Mouse (Mus musculus): ENCODE measurements around the gene March1. TPM values are rescaled to one million over a fixed set of nuclear protein-coding genes. Genes with fewer than 3 reads are reported as not detected.

March1 gene
- polyA plus RNA-seq, 1 experiment from 2014 or later = 56.4 TPM

DNA sequence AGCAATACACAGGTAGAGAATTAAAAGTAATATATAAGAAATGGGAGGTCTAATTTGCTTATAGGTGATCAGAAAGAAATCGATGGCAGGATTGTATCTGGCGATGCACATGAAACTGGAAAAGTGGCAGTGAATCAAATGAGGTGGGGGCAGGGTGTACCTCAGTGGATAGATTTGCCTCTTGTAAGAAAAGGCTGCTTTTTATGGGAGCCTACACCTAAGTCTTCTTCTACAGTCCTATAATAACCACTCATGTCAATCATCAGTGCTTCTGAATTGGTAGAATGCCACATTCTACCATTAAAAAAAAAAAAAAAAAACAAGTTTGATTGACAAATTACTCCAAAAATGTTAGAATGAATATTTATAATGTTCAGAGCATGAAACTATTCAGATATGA is 567.5 kb downstream of the March1 start:
- Histone ChIP-seq H3K9me3 (replicated peaks; ENCODE audit: control insufficient read depth, low read length, poor library complexity, severe bottlenecking) (no peaks in the 10 kb centered on the region), H3K4me2 (ENCODE audit: low read length) (no peak overlapping the region), H3K27ac (ENCODE audit: low read length) (no peak overlapping the region), H3K9ac (ENCODE audit: low read depth, low read length) (no peak overlapping the region), H3K4me3 (ENCODE audit: low read depth, low read length) (no peak overlapping the region), H3K4me1 (ENCODE audit: control insufficient read depth, insufficient read depth, low read length) (peaks cover 9% of the 10 kb centered on the region), H3K36me3 (ENCODE audit: control insufficient read depth, insufficient read depth, low read length) (no peaks in the 10 kb centered on the region), H3K27me3 (ENCODE audit: control insufficient read depth, insufficient read depth, low read depth, low read length) (no peaks in the 10 kb centered on the region)
- 87% methylated on average over 2 of the region's 2 CpGs for WGBS
- ATAC-seq = no peak

DNA sequence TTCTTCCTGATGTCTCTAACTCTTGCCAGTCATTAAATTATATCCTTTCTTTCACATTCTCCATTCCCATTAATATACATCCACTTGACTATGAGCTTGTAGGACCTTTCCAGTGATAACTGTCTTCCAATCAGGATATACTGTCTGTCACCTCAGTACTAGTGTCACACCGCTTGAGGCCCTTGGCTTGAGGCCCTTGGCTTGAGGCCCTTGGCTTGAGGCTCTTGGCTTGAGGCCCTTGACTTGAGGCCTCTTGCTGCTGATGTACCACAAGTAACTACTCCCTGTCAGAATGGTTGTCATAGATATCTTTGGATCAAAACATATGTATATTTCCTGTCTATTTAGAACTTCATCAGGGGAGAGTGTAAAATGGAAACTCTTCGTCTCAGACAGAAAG is 576.7 kb downstream of the March1 start:
- Histone ChIP-seq H3K4me2 (ENCODE audit: low read length) (no peak overlapping the region), H3K27me3 (ENCODE audit: control insufficient read depth, insufficient read depth, low read depth, low read length) (no peaks in the 10 kb centered on the region), H3K9me3 (replicated peaks; ENCODE audit: control insufficient read depth, low read length, poor library complexity, severe bottlenecking) (no peaks in the 10 kb centered on the region), H3K4me3 (ENCODE audit: low read depth, low read length) (no peak overlapping the region), H3K4me1 (ENCODE audit: control insufficient read depth, insufficient read depth, low read length) (no peaks in the 10 kb centered on the region), H3K36me3 (ENCODE audit: control insufficient read depth, insufficient read depth, low read length) (no peaks in the 10 kb centered on the region), H3K27ac (ENCODE audit: low read length) (no peak overlapping the region), H3K9ac (ENCODE audit: low read depth, low read length) (no peak overlapping the region)
- 93% methylated on average over 2 of the region's 2 CpGs for WGBS
- no peak for ATAC-seq

DNA sequence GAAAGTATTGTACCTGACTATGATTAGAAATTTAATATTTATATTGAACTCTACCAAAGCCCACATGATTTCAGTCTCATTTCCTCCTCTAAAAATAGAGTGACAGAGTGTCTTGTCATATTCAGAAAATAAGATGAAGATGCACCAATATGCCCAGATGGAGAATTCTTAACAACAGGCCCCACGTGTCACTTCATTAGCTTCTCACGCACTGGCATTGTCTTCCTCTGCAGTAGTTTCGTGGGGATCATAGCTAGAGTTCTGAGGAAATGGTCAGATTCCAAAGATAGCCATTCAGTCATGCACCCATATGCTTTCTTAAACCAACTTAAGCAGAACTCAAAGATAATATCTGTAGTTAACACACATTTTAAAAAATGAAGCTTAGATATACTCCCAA is 582.5 kb downstream of the March1 start:
- ATAC-seq = no peak
- WGBS = 83% methylated on average over 3 of the region's 3 CpGs
- Histone ChIP-seq H3K4me3 (ENCODE audit: low read depth, low read length) (no peak overlapping the region), H3K27me3 (ENCODE audit: control insufficient read depth, insufficient read depth, low read depth, low read length) (no peaks in the 10 kb centered on the region), H3K4me1 (ENCODE audit: control insufficient read depth, insufficient read depth, low read length) (no peaks in the 10 kb centered on the region), H3K9me3 (replicated peaks; ENCODE audit: control insufficient read depth, low read length, poor library complexity, severe bottlenecking) (no peaks in the 10 kb centered on the region), H3K4me2 (ENCODE audit: low read length) (no peak overlapping the region), H3K36me3 (ENCODE audit: control insufficient read depth, insufficient read depth, low read length) (no peaks in the 10 kb centered on the region), H3K9ac (ENCODE audit: low read depth, low read length) (no peak overlapping the region), H3K27ac (ENCODE audit: low read length) (no peak overlapping the region)

DNA sequence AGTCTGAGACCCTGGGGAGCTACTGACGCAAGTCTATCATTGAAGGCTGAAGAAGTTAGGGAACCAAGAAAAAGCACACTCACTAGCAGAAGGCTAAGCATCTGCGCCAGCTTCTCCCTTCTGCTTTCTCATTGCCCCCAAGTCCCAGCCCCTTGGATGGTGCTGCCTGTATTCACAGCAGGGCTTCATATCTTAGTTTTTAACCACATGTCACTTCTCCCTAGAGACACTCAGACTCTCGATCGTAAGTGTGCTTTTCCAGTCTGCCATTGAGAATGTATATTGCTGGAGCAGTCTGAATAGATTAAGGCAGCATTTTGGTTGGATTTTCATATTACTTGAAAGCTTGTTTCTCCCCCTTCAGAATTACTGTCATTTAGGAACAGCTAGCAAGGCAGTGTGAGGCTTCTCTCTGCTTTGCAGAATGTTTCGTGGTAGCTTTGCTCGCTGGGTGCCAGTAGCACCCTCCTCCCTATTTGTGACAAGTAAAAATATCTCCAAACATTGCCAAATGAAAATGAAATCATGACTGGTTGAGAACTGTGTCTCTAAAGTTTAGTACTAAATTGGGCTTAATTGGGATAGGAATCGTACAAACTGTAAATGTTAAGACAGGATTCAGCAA is 586.2 kb downstream of the March1 start:
- 89% methylated on average over 7 of the region's 7 CpGs for WGBS
- Histone ChIP-seq H3K4me1 (ENCODE audit: control insufficient read depth, insufficient read depth, low read length) (no peaks in the 10 kb centered on the region), H3K27ac (ENCODE audit: low read length) (no peak overlapping the region), H3K36me3 (ENCODE audit: control insufficient read depth, insufficient read depth, low read length) (no peaks in the 10 kb centered on the region), H3K9ac (ENCODE audit: low read depth, low read length) (no peak overlapping the region), H3K27me3 (ENCODE audit: control insufficient read depth, insufficient read depth, low read depth, low read length) (no peaks in the 10 kb centered on the region), H3K4me2 (ENCODE audit: low read length) (no peak overlapping the region), H3K9me3 (replicated peaks; ENCODE audit: control insufficient read depth, low read length, poor library complexity, severe bottlenecking) (no peaks in the 10 kb centered on the region), H3K4me3 (ENCODE audit: low read depth, low read length) (no peak overlapping the region)
- ATAC-seq = no peak

DNA sequence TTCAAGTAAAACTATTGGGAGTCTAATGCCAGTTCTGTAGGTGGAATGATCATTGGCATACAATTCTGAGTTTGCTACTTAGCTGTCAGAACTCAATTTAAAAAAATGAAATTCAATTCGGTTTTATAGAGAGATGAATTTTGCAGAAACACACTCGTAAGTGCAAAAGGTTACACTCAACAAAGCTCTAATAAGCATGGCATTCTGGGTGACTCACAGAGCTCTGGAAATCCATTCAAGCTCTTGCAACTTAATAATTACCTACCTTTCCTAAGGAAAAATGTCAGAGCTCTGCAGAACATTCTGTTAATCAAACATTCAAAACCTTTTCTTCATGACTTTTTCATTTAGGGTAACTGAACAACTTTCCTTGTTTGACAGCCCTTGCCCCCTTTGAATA is 591.9 kb downstream of the March1 start:
- Histone ChIP-seq H3K4me2 (ENCODE audit: low read length) (no peak overlapping the region), H3K4me1 (ENCODE audit: control insufficient read depth, insufficient read depth, low read length) (no peaks in the 10 kb centered on the region), H3K9me3 (replicated peaks; ENCODE audit: control insufficient read depth, low read length, poor library complexity, severe bottlenecking) (no peaks in the 10 kb centered on the region), H3K36me3 (ENCODE audit: control insufficient read depth, insufficient read depth, low read length) (no peaks in the 10 kb centered on the region), H3K9ac (ENCODE audit: low read depth, low read length) (no peak overlapping the region), H3K27ac (ENCODE audit: low read length) (no peak overlapping the region), H3K4me3 (ENCODE audit: low read depth, low read length) (no peak overlapping the region), H3K27me3 (ENCODE audit: control insufficient read depth, insufficient read depth, low read depth, low read length) (no peaks in the 10 kb centered on the region)
- no peak for ATAC-seq
- WGBS = 64% methylated on average over 2 of the region's 2 CpGs

DNA sequence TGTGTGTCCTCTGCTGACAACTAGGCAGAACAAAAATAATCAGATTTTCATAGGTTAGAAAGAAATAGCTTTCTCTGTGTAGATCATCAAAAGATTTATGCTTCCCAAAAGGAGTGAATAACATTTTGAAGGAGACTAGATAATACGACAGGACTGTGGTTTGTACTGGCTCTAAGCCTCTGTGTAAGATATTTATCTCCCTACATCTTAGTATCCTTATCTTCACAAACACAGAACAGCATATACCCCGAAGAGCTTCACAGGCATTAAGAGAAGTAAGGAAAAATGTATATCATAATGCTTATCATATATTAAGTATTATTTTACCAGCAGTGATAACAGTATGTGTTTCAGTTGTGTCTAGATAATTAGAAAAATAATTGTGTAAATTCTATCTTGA is 592.6 kb downstream of the March1 start:
- H3K36me3 ChIP-seq (ENCODE audit: control insufficient read depth, insufficient read depth, low read length) = no peaks in the 10 kb centered on the region
- H3K4me3 ChIP-seq (ENCODE audit: low read depth, low read length) = no peak overlapping the region
- H3K4me2 ChIP-seq (ENCODE audit: low read length) = no peak overlapping the region
- 77% methylated on average over 2 of the region's 2 CpGs for WGBS
- H3K9ac ChIP-seq (ENCODE audit: low read depth, low read length) = no peak overlapping the region
- H3K9me3 ChIP-seq (replicated peaks; ENCODE audit: control insufficient read depth, low read length, poor library complexity, severe bottlenecking) = no peaks in the 10 kb centered on the region
- ATAC-seq = no peak
- no peaks in the 10 kb centered on the region for H3K27me3 ChIP-seq (ENCODE audit: control insufficient read depth, insufficient read depth, low read depth, low read length)
- H3K27ac ChIP-seq (ENCODE audit: low read length) = no peak overlapping the region
- H3K4me1 ChIP-seq (ENCODE audit: control insufficient read depth, insufficient read depth, low read length) = no peaks in the 10 kb centered on the region

DNA sequence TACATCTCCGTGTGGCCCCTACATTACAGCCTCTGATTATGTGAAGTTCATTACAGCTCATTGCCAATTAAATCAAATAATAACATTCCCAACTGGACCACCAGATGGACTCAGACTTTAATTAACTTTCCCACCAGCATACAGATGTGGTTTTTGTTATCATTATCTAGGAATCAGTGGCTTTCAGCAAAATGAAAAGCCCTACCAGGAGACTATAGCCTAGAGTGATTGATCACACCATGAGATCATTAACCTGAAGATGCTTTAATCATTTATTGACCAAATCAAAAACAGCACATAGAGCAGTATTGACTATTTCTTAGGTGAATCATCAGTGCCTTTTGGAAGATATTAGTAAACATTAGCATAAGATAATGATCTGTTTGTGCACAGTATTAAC is 602.3 kb downstream of the March1 start:
- Histone ChIP-seq H3K4me2 (ENCODE audit: low read length) (no peak overlapping the region), H3K9me3 (replicated peaks; ENCODE audit: control insufficient read depth, low read length, poor library complexity, severe bottlenecking) (no peaks in the 10 kb centered on the region), H3K9ac (ENCODE audit: low read depth, low read length) (no peak overlapping the region), H3K4me1 (ENCODE audit: control insufficient read depth, insufficient read depth, low read length) (no peaks in the 10 kb centered on the region), H3K4me3 (ENCODE audit: low read depth, low read length) (no peak overlapping the region), H3K27me3 (ENCODE audit: control insufficient read depth, insufficient read depth, low read depth, low read length) (no peaks in the 10 kb centered on the region), H3K27ac (ENCODE audit: low read length) (no peak overlapping the region), H3K36me3 (ENCODE audit: control insufficient read depth, insufficient read depth, low read length) (no peaks in the 10 kb centered on the region)
- WGBS = 41% methylated on average over 1 of the region's 1 CpGs
- ATAC-seq = no peak

DNA sequence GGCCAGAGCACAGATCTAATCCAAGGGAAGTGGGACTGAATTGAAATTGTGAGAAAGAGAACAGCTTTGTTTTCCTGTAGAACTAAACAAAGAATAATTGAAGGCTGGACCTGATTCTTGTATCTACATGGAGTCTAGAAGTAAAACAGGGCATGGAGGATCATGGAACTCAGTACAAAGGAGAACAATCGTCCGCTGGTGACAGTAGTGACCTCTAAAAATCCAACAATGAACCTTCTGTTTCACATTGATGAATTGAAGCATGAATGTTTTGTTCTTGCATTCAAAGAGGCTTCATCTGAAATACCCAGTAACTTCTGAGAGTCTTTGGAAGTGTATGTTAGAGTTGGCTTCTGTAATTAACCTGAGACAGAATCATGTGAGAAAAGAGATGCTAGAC is 612.2 kb downstream of the March1 start:
- no peaks in the 10 kb centered on the region for H3K27me3 ChIP-seq (ENCODE audit: control insufficient read depth, insufficient read depth, low read depth, low read length)
- H3K4me2 ChIP-seq (ENCODE audit: low read length) = no peak overlapping the region
- no peaks in the 10 kb centered on the region for H3K36me3 ChIP-seq (ENCODE audit: control insufficient read depth, insufficient read depth, low read length)
- H3K4me3 ChIP-seq (ENCODE audit: low read depth, low read length) = no peak overlapping the region
- no peak overlapping the region for H3K27ac ChIP-seq (ENCODE audit: low read length)
- H3K9me3 ChIP-seq (replicated peaks; ENCODE audit: control insufficient read depth, low read length, poor library complexity, severe bottlenecking) = peaks cover 2% of the 10 kb centered on the region; the same call in 1 of the 2 replicates
- H3K9ac ChIP-seq (ENCODE audit: low read depth, low read length) = no peak overlapping the region
- no peaks in the 10 kb centered on the region for H3K4me1 ChIP-seq (ENCODE audit: control insufficient read depth, insufficient read depth, low read length)
- 73% methylated on average over 2 of the region's 2 CpGs for WGBS
- no peak for ATAC-seq

DNA sequence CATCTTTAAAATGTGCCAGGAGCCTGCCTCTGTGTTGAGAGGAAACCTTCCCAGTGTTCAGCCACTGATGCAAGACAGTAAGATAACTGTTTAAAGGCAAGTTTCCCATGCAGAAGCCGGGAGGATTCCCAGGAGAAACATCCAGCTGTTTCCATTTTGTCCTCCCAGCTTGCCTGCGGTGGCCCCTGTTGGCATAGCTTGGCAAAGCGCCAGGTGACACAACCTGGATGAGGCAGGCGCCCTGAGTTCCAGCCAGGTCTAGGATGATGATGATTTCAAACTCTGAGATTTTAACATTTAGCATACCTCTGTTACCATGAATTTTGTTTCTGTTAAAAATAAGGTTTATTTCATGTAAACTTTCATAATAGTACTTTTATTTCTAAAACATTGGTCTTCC is 651.8 kb downstream of the March1 start:
- no peaks in the 10 kb centered on the region for H3K27me3 ChIP-seq (ENCODE audit: control insufficient read depth, insufficient read depth, low read depth, low read length)
- H3K27ac ChIP-seq (ENCODE audit: low read length) = no peak overlapping the region
- H3K9me3 ChIP-seq (replicated peaks; ENCODE audit: control insufficient read depth, low read length, poor library complexity, severe bottlenecking) = no peaks in the 10 kb centered on the region
- H3K4me1 ChIP-seq (ENCODE audit: control insufficient read depth, insufficient read depth, low read length) = no peaks in the 10 kb centered on the region
- WGBS = 69% methylated on average over 4 of the region's 4 CpGs
- H3K4me2 ChIP-seq (ENCODE audit: low read length) = no peak overlapping the region
- no peak for ATAC-seq
- H3K9ac ChIP-seq (ENCODE audit: low read depth, low read length) = no peak overlapping the region
- no peak overlapping the region for H3K4me3 ChIP-seq (ENCODE audit: low read depth, low read length)
- H3K36me3 ChIP-seq (ENCODE audit: control insufficient read depth, insufficient read depth, low read length) = no peaks in the 10 kb centered on the region
